Mouse (Mus musculus): ENCODE data around the gene Cyp2b23. TPM values are rescaled to one million over a fixed set of nuclear protein-coding genes. Genes with fewer than 3 reads are reported as not detected.
"Not testable (repeated sequence)": the region's sequence is repeated elsewhere in the genome, so short reads cannot be mapped to it uniquely, and the experiment has no call there.

The Cyp2b23 gene
- total RNA-seq (2021), result not detected
- long read RNA-seq, experiment 1, result 0 reads
- long read RNA-seq, experiment 2, result 0 reads

- DNase-seq (ENCODE audit: low spot score in 2 of 2), result no peak
Observed at GRCm38 (mm10) chr7:26686337-26686736, at the start of gene Cyp2b23. TSS of gene Cyp2b23 (minus strand) at chr7:26686437.

GRCm38 (mm10) chr7:26711061-26711460 lies 24.8 kb upstream of the Cyp2b23 start:
- no peak for DNase-seq (ENCODE audit: low spot score in 2 of 2)

- no peak for DNase-seq (ENCODE audit: low spot score in 2 of 2)
Observed at GRCm38 (mm10) chr7:26707061-26707460, 20.8 kb upstream of the Cyp2b23 start.

- DNase-seq (ENCODE audit: low spot score in 2 of 2), result not testable (repeated sequence)
Observed at GRCm38 (mm10) chr7:26706191-26706590, 20.0 kb upstream of the Cyp2b23 start.

GRCm38 (mm10) chr7:26700151-26700550 lies 13.9 kb upstream of the Cyp2b23 start:
- DNase-seq (ENCODE audit: low spot score in 2 of 2), result no peak

GRCm38 (mm10) chr7:26685713-26686112 lies 524 bp downstream of the Cyp2b23 start:
- no peak for DNase-seq (ENCODE audit: low spot score in 2 of 2)

- not testable (repeated sequence) for DNase-seq (ENCODE audit: low spot score in 2 of 2)
Observed at GRCm38 (mm10) chr7:26667466-26667865, 18.8 kb downstream of the Cyp2b23 start.

- DNase-seq (ENCODE audit: low spot score in 2 of 2), result no peak
Observed at GRCm38 (mm10) chr7:26666011-26666410, 20.2 kb downstream of the Cyp2b23 start.

- DNase-seq (ENCODE audit: low spot score in 2 of 2), result not testable (repeated sequence)
Observed at GRCm38 (mm10) chr7:26618364-26618763, 67.9 kb downstream of the Cyp2b23 start, which contains the start of gene Vmn1r185. TSS of gene Vmn1r185 (minus strand) at chr7:26618464.

Other genes starting within 250 kb of the Cyp2b23 start
- not detected for gene Nlrp9a, start 151.4 kb downstream of the Cyp2b23 start, total RNA-seq (2021)
- not detected for gene Vmn1r185, start 68.0 kb downstream of the Cyp2b23 start, total RNA-seq (2021)
- gene Cyp2b19, start 70.7 kb upstream of the Cyp2b23 start, total RNA-seq (2021), result not detected
- gene Cyp2g1, start 122.5 kb upstream of the Cyp2b23 start, total RNA-seq (2021), result not detected
- gene Cyp2a5, start 148.9 kb upstream of the Cyp2b23 start, total RNA-seq (2021), result not detected